Mouse (Mus musculus): ENCODE measurements around the gene Haus6.
"Not testable (repeated sequence)": the region's sequence is repeated elsewhere in the genome, so short reads cannot be mapped to it uniquely, and the experiment has no call there.

GRCm38 (mm10) chr4:86648394-86648793 is 36.5 kb upstream of the Haus6 start:
- not testable (repeated sequence) for TF ChIP-seq CTCF (IDR thresholded peaks at IDR 0.05; ENCODE audit: borderline replicate concordance, control insufficient read depth, extremely low read depth, insufficient read depth, low read length, poor library complexity); POLR2A (IDR thresholded peaks at IDR 0.05; ENCODE audit: control insufficient read depth, extremely low read depth, insufficient read depth, low read length, poor library complexity)
